Mouse (Mus musculus): ENCODE measurements around the gene Thy1.

DNA sequence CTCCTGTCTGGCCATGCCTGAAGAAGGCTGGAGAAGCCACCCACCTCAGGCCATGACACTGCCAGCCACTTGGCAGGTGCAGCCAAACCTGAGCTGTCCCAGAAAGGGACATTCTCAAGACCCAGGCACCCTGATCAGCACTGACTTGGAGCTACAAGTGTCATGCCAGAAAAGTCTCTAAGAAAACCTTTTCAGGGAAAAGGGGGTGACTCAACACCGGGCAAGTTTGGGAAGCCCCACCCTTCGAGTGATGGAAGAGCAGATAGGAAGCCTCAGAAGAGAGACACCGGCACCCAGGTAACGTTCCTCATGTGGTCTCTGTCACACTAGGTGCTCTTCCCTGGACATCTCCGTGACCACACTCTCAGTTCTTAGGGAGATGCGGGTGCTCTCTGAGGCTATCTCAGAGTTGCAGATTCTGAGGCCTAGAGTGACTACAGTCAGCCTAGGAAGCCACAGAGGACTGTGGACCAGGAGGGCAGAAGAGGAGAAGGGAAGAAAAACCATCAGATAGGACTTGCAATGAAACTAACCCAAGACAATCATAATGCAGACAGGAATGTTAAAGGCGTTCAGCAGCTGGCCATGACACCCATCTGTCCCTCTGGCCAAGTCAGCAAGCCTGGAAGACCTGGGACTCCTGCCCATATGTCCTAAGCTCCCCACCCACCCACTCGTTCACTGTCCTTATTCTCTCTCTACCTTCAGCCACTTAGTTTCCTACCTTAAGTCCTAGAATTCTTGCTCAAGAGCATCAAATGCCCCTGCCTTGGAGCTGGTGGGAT is 6.4 kb downstream of the Thy1 start:
- TF ChIP-seq CHD2 (IDR thresholded peaks at IDR 0.05; ENCODE audit: low read depth, low read length) (no peak), ZNF384 (IDR thresholded peaks at IDR 0.05; ENCODE audit: low read depth, low read length) (no peak), MAFK (IDR thresholded peaks at IDR 0.05; ENCODE audit: insufficient read depth, low read depth, low read length) (no peak), HCFC1 (IDR thresholded peaks at IDR 0.05; ENCODE audit: borderline replicate concordance, insufficient read depth, low read length) (no peak)

Measured in ES-E14 (cell line).